In genomic region chr7:16581276-16582100, GRCm38 (mm10) we compare ENCODE assay signal across 8 mouse cellular contexts. TPM values are rescaled to one million over a fixed set of nuclear protein-coding genes. Genes with fewer than 3 reads are reported as not detected.
DNase-seq lines count a peak whose midpoint lies in the region; ATAC-seq lines count a peak whose summit lies in the region.

No protein-coding gene starts in this region.

- intact Hi-C loops in left cerebral cortex, postnatal 14 days (cut with DNase I) = no loop called here

- WGBS in limb, embryonic 10.5 days = 55% methylated on average over 13 of the region's 13 CpGs

- ATAC-seq in activated CD4-positive, CD25-positive, alpha-beta regulatory T cell, adult 4 months = no peak

- H3K27me3 ChIP-seq in limb, embryonic 10.5 days (ENCODE audit: low read depth, poor library complexity, severe bottlenecking) = no peaks in the 10 kb centered on the region

- no peaks in the 10 kb centered on the region for H3K9me3 ChIP-seq in limb, embryonic 10.5 days (replicated peaks)

- peaks cover 31% of the 10 kb centered on the region for H3K4me1 ChIP-seq in limb, embryonic 10.5 days

- peaks cover 20% of the 10 kb centered on the region for H3K36me3 ChIP-seq in limb, embryonic 10.5 days

- 0 out of 2 replicates have a peak overlapping the region, but pooled peaks have one; percentile 46 for H3K27ac ChIP-seq in limb, embryonic 10.5 days

- peak; percentile 10 for DNase-seq in gastrocnemius, postnatal 10 days
- DNase-seq in gastrocnemius, adult 8-10 months (ENCODE audit: low spot score in 2 of 2) = no peak
- peak; percentile 9 for DNase-seq in ZHBTc4 (ENCODE audit: low read depth, low spot score)
- DNase-seq in heart, adult 9 months (ENCODE audit: low spot score in 2 of 2) = peak; percentile 20 to 35
- DNase-seq in limb, embryonic 10.5 days (ENCODE audit: low spot score) = no peak
- DNase-seq in left cerebral cortex, postnatal 14 days (ENCODE audit: low spot score in 2 of 2) = no peak
- DNase-seq in cerebellum, postnatal 14 days = no peak

- no peak overlapping the region for H3K4me3 ChIP-seq in limb, embryonic 10.5 days

RNA-seq across cellular contexts. Expression of gene Arhgap35, which starts 33.3 kb away (rescaled TPM):
- 10 to 100 TPM; 30.5 to 36.6 TPM for total RNA-seq in gastrocnemius, postnatal 10 days (2021)
- total RNA-seq in gastrocnemius, adult 8-10 months (2022) = 10 to 100 TPM; 18.1 to 27.8 (median 23.0) TPM
- polyA plus RNA-seq in limb, embryonic 10.5 days (2016; fragmentation: Nextera tagmentation; extraction: Ambion mirVana) = 32.4 and 35.1 TPM in 2 replicates
- 1 to 10 TPM; 2.1 to 2.2 TPM for polyA plus RNA-seq in activated CD4-positive, CD25-positive, alpha-beta regulatory T cell, adult 4 months (2017; shearing (Covaris generic))
- 100 to 1,000 TPM; 138 to 148 TPM for total RNA-seq in left cerebral cortex, postnatal 14 days (2021)

Comparison
In these comparisons a context has a peak if more than half of its experiments do, and no peak if none do; other contexts are left out.
1. DNase-seq: peak in gastrocnemius, postnatal 10 days (single experiment), ZHBTc4 (single experiment) and heart, adult 9 months (2 of 2); none in gastrocnemius, adult 8-10 months (0 of 2), limb, embryonic 10.5 days (single experiment), left cerebral cortex, postnatal 14 days (0 of 2) and cerebellum, postnatal 14 days (0 of 2).